Mouse (Mus musculus) right cerebral cortex, postnatal 36 days (tissue): ENCODE measurements around the gene Itpr3.

Experiments used
- DNase-seq, 2 experiments: peaks; one replicate each; pipeline ENCODE4 v3.0.0; 2022; ENCODE audit warnings: low spot score in 2 of 2, mixed read lengths in 1 of 2

Gene Itpr3

DNA sequence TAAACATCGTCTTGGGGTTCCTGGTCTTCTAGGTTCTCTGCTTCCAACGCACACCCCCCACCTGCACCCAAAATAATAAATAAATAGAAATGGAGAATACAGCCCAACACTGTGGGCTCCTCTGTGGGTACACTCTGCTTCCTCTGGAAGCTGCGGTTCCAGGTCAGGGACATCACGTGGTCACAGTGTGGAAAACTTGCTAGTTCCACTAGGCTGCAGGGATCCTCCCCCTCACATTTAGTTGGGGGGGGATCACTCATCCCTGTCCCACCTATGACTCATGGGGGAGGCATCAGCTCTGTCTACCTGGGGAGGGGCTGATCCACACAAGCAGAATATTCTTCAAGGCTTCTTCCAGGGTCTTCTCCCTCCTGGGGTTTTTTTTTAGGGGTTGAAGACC is 87.0 kb downstream of the Itpr3 start:
- no peak for DNase-seq

DNA sequence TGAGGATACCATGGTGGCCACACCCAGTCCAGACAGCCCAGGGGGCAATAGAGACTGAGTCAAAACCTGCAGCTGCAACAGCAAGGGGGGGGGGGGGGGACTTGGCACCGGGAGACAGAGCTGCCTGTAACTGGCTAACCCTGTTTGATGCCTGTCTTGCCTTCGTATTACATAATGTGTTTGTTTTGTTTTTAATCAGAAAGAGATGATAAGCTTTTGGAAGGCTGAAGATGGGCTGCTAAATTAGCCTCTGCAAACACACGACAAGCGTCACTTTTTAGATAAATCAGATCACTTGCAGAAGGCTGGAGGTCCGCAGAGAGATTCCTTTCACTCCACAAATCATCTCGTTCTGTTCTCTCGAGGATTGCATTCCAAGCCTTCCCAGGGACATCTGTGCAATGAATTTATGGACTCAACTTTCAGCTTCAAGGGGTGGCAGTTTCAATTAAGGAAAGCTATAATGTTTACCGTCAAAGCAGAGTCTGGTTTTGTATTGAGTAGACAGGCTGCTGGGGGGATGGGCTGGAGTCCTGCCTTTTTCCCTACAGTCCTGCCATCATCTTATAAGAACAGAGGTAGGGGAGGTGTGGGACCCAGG is 89.3 kb downstream of the Itpr3 start:
- no peak for DNase-seq

DNA sequence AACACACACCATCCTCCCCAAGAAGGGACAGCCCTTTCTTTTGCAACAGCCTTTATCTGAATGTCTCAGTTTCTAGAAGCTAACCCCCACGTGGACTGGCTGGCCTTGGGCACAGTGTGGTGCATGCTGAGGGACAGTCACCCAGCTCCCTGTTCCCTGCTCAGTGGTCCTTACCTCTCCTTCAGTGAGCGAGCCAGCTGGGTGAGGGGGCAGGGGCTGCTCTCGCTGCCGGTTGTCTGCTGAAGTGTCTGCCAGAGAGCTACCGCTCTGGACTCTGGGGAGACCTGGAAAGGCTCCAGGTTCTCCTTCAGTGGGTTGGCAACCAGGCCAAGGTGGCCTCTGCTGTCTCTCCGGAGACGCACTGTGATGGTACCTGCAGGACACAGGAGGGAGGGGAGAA is 93.8 kb downstream of the Itpr3 start:
- no peak for DNase-seq

DNA sequence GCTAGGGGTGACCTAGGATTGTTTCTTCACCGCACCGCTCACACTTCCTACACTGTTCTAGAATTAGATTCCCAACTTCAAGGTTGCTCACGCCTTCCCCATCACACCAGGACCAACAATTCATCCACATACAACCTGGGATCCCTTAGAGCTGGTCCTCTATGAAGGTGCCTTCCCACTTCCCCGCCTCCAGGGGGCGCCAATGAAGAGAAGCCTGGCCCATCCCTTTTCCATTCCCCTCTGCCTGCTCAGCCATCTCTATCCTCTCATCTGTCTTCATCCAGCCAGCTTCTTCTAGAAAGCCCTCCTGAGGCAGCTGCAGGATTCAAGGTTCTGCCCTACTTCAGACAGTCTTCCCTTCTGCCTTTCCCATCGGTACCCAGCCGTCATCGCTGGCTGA is 94.3 kb downstream of the Itpr3 start:
- DNase-seq: no peak

DNA sequence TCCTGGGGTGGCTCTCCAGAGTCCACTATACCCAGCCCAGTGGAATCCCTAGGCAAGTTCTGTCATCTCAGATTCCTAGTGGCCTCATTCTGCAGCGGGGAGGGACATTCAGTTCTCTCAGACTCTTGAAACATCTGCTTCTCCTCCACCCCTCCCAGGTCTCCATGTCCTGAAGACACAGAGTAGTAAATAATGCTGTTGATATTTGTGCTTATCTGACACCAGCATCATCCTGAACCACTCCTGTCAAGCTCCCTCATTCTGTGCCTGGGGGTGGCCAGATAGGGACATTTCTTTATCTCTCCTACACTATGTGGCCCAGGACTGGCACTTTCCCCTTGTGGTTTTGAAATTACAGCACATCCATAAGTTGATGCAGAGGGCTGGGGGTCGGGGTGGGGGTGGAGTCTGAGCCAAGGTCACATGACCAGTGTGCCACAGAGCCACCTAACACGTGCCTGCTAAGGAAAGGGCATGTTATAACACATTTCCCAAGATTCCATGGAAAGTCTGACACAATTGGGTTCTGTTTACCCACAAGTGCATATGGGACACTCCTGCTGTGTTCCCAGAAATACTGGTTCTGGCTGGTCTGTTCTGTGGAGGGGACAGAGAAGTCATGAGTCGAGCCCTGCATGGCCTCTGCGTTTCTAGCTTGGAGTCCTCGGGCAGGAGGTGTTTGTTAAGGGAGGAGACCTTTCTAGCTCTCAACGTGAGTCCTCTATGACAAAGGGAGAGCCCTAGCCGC is 96.0 kb downstream of the Itpr3 start:
- no peak for DNase-seq

DNA sequence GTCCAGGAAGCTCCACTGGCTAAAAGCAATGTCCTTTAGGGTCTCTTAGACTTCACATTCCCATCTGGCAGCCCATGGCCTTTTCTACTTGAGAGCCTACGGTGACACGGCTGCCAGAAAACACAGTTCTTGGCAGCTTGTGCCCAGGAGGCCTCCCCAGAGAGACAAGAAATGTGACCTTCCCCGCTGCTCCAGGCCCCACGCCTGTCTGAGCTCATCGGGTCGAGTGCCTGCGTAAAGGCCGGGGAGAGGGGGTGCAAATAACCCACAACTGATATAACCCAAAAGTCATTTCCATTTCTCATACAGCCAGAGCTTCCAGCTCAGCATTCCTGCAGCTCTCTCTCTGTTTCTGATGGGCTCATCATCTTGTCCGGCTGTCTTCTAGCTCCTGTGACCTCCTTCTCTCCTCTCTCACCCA is 96.7 kb downstream of the Itpr3 start:
- DNase-seq: no peak

DNA sequence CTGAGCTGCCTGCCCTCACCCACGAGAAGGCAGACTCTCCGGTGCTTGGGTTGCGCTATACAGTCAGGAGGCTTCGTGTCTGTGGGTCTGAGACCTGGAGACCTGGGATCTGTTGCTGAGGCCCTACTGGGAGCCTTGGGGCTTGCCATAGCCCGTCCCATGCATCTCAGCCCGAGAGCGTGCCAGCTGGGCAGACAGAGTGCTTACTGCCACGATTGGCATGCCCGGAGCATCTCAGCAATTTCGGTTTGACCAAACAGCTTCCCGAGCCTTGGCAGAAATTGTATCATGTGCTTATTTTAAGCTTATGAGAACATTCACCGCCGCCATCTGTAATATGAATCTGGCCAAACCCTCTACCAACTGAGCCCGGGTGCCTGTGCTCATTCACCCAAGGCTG is 97.2 kb downstream of the Itpr3 start:
- no peak for DNase-seq

DNA sequence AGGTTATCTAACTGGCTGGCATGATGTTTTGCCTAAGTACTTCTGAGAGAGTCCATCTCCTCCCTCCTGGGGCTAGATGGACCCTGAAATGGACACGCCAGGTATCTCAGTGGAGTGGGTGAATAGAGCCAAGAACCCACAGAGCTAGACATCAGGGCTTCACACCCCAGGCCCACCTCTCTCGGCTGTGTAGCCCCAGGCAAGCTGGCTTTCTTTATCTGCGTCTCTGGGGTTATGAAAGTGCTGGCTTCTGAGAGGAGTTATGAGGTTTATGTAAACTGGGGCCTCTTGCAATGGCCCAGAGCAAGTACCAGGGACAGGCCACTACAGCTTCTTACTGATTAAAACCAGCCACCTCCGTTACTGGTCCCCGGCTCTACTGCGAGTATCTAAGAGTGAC is 97.8 kb downstream of the Itpr3 start:
- no peak for DNase-seq

DNA sequence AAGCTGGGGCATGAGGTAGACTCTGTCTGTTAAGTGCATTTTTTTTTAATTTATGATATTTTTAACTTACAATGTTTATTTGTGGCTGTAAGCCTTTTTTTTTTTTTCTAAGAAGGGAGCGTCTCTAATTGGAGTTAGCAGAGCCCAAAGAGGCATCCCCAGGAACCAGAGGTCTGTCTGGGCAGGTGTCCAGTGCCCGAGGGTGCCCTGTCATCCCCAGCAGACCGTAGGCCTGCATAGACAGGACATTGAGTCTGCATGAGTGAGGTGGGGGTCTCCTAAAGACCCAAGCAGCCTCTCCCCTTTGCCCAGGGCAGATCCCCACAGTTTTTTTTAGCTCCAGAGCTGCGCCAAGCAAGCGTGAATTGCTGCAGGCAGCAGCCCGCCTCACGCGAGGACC is 98.6 kb downstream of the Itpr3 start:
- no peak for DNase-seq

DNA sequence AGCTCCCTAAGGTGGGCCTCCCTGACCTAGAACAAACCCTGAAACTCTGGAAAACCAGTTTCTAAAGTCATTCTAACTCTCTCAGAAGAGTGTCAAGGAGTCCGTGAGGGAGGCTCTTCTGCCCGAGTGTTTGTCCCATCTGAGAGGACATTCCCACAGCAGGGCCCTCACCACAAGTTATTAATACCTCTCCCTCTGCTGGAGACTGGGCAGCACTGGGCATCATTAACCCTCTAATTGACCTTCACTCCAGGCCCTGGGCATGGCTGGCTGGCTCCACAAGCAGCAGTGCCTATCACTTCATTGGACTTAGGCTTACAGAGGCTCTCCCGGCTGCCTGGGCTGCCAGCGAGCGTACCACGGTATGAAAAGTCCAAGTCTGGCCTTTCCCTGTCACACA is 101.3 kb downstream of the Itpr3 start:
- no peak for DNase-seq

DNA sequence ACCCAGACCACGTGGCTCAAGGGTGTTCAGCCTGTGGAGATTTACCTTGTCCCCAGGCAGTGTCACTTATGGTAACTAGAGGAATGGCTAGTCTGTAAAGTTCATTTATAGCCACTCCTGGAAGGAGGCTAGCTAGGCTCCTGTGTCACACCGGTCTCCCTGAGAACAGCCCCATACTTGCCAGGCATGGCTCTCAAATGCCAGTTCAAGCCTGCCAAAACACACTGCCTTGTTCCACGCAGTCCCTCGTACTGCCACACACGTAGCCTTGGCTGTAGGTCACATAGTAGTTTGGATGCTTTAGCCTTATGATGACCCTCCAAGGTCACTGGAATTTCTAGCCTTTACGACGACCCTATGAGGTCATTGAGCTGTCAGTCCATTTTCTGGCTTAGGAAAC is 102.1 kb downstream of the Itpr3 start:
- no peak for DNase-seq

DNA sequence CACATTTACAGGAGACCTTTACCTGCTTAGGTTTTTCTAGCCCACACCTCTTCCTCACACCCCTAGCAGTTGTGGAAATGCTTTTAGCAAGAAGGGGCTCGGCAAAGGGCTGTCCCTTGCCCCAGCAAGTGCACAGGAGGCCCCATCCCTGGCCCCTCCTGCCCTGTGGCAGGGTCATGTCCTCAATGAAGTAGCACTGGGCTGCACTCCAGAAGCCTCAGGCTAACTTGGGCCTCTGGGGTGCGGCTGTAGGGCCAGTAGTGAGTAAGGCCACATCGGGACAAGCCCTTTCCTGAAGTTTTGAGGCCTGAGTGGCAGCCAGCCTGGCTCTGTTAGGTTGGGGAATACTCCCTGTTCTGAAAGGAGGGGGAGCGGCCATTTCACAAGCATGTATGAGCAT is 103.8 kb downstream of the Itpr3 start:
- DNase-seq: no peak

DNA sequence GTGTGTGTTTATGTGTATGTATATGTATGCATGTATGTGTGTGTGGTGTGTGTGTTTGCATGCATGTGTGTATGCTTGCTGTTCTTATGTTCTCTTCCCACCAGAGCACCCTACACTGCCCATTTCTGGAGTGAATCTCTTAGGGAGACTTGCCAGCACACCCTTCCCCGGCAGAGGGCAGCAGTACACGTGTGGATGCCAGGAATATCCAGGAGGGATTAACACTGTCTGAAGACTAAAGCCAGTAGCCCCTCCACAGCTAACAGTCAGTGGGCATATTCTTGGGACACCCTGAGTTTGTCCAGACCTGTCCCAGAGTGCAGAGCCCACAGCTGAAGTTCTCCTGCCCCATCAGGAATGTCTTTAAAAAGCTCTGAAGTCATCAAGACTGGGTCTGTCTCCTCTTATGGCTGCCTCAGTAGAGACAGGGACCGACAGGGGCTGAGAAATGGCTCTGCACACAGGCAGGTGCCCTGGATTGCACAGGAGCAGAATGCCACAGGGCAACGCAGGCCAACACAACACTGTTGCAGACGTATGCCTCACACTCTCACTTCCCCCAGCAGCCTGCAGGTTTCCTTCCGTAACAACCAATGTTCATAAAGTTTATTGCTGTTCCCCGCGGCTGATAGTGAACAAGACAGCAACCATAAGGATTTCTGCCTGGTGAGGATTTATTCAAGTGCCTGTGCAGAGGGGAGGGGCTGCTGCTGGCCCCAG is 108.1 kb downstream of the Itpr3 start:
- peak in 1 of 2 experiments; percentile 26 for DNase-seq

DNA sequence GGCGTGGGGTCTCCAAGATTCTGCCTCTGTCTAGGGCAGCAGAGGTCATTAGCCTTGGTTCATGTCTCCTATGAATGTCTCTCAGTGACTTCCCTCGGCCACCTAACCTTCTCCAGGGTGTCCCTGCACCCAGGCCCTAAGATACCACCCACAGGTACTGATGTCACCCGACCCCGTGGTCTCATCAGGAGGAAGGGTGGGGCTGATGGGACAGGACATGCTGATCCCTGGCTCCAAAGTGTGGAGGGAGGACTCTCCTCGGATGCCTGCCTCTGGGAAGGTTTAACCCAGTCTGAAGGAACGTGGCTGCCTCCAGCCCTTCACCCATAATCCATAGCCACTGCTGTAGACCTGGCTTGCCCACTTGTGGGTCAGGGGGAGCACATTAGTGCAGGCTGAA is 109.8 kb downstream of the Itpr3 start:
- no peak for DNase-seq

DNA sequence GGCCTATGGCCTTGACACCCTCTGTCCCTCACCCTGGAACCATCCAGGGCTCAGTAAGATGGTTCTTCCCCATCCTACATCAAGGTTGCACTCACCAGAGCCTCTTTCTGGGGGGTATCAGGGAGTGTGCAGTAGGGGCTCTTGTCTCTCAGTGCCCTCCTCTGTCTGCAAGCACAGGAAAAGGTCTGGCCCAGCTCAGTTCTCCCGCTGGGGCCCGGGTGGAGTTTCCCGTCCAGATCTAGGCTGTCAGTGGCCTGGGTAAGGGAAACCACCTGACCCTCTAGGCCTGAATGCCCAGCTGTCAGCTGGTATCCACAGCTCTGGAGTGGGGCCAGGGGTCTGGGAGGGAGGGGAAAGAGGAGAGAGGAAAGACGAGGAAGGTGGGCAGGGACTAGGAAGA is 110.4 kb downstream of the Itpr3 start, which contains the start of gene Ip6k3:
Ip6k3 (minus strand) TSS at position 251 of the 400 bp plus-strand sequence.
- DNase-seq: no peak

DNA sequence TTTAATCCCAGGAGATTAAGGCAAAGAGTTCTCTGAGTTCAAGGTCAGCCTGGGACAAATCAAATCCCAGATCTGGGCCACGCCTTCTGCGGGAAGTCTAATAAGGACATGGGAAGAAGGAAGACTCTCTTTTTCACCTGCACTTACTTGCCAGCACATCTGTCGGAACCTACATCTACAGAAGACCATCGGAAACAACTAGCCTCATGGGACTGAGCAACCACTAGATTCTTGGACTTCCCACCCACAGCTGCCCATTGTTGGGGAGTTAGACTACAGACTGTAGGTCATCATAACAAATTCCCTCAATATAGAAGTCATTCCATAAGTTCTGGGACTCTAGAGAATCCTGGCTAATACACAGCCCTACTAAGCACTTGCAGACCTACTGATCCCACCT is 111.5 kb downstream of the Itpr3 start:
- DNase-seq: no peak

DNA sequence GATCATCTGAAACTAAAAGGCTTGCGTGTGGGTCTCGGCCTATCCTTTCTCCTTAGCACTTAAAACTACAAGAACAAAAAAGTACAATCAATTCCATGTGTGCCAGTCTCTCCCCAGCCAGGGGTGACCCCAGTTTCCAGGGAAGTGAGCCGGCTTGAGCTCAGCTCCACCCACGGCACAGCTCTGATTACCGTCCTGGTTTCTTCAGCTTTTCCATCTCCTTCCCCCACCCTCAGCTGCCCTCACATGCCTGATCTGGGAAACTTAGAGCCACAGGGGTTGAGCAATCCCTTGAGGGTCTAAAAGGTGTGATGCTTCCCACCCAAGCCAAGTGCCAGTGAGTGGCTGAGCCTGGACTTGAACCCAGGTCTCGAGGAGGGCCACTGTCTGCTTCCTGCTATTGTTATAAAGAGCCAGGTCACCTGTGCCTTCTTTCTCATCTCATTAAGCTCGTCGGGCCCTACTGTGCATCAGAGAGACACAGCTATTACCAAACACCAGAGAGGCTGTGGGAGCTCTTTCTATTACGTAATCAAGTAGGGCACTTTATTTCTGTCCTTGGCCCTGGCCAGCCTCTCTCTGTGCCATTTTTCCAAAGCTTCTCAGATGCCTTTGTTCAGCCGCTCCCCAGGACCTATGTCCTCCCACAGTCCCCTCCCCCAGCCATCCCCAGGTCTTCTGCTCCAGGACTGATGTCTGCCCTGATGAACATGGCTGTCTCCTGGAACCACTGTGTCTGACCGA is 113.0 kb downstream of the Itpr3 start:
- no peak for DNase-seq

DNA sequence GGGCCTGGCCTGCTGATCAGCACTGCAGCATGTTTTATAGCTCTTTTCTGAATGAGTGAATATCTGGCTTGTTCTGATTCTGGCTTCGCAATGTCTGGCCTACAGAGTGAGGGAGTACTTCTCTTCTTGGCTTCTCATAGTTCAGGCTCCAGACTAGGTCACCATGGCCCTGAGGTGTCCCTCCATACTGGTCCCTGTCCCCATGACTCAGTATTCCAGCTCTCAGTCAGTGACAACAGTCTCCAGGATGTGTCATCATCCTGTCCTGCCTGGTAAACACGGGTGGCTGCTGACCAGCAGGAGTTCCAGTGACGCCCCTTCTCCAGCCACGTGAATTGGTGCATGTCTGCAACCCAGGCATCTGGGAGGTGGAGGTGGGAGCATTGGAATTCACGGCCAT is 114.0 kb downstream of the Itpr3 start:
- DNase-seq: no peak
